Comparison of ENCODE assay signal across 27 mouse cellular contexts in genomic region chr19:29515991-29516390, GRCm38 (mm10). TPM values are rescaled to one million over a fixed set of nuclear protein-coding genes. Genes with fewer than 3 reads are reported as not detected.
DNase-seq lines count a peak whose midpoint lies in the region; ATAC-seq and TF ChIP-seq lines count a peak whose summit lies in the region.
"Had no signal": no experiment of that assay in that cellular context is flagged by ENCODE, and none has a peak within 500 bp of the region (broad histone marks: within the 10 kb centered on the region; RNA-seq: fewer than 3 reads in every experiment).

No protein-coding gene starts in this region.

- DNase-seq in liver, embryonic 11.5 days (ENCODE audit: low spot score): peak; percentile 14
- no peak for DNase-seq in liver, postnatal 0 days
- DNase-seq in ES-CJ7 (ENCODE audit: low read depth, low spot score): peak; percentile 71
- peak; percentile 38 for DNase-seq in WW6 (ENCODE audit: low read depth, low spot score)
- DNase-seq in lung, postnatal 10 days: no peak
- DNase-seq in limb, embryonic 10.5 days (ENCODE audit: low spot score): no peak
- DNase-seq: adrenal gland, postnatal 10 days; adrenal gland, postnatal 36 days; B cell, adult 2 months; cerebellum, adult 11 months; cerebellum, adult 2 months; cerebellum, adult 9-11 months; cerebellum, postnatal 25 days; gastrocnemius, postnatal 10 days; gastrocnemius, postnatal 36 days had no signal

- no peaks in the 10 kb centered on the region for H3K27me3 ChIP-seq in liver, embryonic 11.5 days (replicated peaks; ENCODE audit: control insufficient read depth, insufficient read depth, low read length)
- no peaks in the 10 kb centered on the region for H3K27me3 ChIP-seq in liver, postnatal 0 days (ENCODE audit: insufficient read depth, low read length)
- H3K27me3 ChIP-seq in limb, embryonic 10.5 days (ENCODE audit: low read depth, poor library complexity, severe bottlenecking): no peaks in the 10 kb centered on the region
- H3K27me3 ChIP-seq: CH12.LX; embryonic facial prominence, embryonic 13.5 days; forebrain, embryonic 13.5 days; hindbrain, embryonic 13.5 days; intestine, embryonic 15.5 days; Patski had no signal

- no peak overlapping the region for H3K4me3 ChIP-seq in liver, embryonic 11.5 days (ENCODE audit: low read depth, low read length)
- no peak overlapping the region for H3K4me3 ChIP-seq in liver, postnatal 0 days (ENCODE audit: low read depth, low read length)
- no peak overlapping the region for H3K4me3 ChIP-seq in limb, embryonic 10.5 days
- H3K4me3 ChIP-seq: embryonic facial prominence, embryonic 13.5 days; forebrain, embryonic 10.5 days; forebrain, embryonic 13.5 days; hindbrain, embryonic 10.5 days; hindbrain, embryonic 13.5 days; intestine, embryonic 15.5 days had no signal

- no peaks in the 10 kb centered on the region for H3K36me3 ChIP-seq in liver, embryonic 11.5 days (ENCODE audit: control insufficient read depth, insufficient read depth, low read length)
- H3K36me3 ChIP-seq in liver, postnatal 0 days (replicated peaks; ENCODE audit: insufficient read depth, low read length): peaks cover 6% of the 10 kb centered on the region; the same call in 1 of the 2 replicates
- H3K36me3 ChIP-seq in limb, embryonic 10.5 days: peaks cover 17% of the 10 kb centered on the region
- H3K36me3 ChIP-seq: hindbrain, embryonic 13.5 days; intestine, embryonic 15.5 days had no signal

- no peak for TF ChIP-seq CTCF in liver, postnatal 0 days (IDR thresholded peaks at IDR 0.05; ENCODE audit: low read depth)

- no peak for TF ChIP-seq EP300 in liver, postnatal 0 days (IDR thresholded peaks at IDR 0.05; ENCODE audit: low read depth)

- H3K9ac ChIP-seq in liver, embryonic 11.5 days (ENCODE audit: low read depth, low read length): no peak overlapping the region
- H3K9ac ChIP-seq in liver, postnatal 0 days (replicated peaks): no peak overlapping the region
- H3K9ac ChIP-seq: embryonic facial prominence, embryonic 13.5 days; forebrain, embryonic 13.5 days; hindbrain, embryonic 13.5 days; intestine, embryonic 15.5 days had no signal

- H3K4me1 ChIP-seq in liver, embryonic 11.5 days (replicated peaks; ENCODE audit: control insufficient read depth, insufficient read depth, low read length): 0 out of 2 replicates have a peak, but pooled peaks cover 2% of the 10 kb centered on the region
- H3K4me1 ChIP-seq in liver, postnatal 0 days (ENCODE audit: insufficient read depth): peaks cover 6% of the 10 kb centered on the region
- no peaks in the 10 kb centered on the region for H3K4me1 ChIP-seq in limb, embryonic 10.5 days
- H3K4me1 ChIP-seq: forebrain, embryonic 13.5 days; hindbrain, embryonic 13.5 days; intestine, embryonic 15.5 days had no signal

- no peak overlapping the region for H3K27ac ChIP-seq in liver, embryonic 11.5 days (ENCODE audit: low read depth, low read length)
- H3K27ac ChIP-seq in liver, postnatal 0 days (ENCODE audit: low read depth): no peak overlapping the region
- H3K27ac ChIP-seq in limb, embryonic 10.5 days: no peak overlapping the region
- H3K27ac ChIP-seq: embryonic facial prominence, embryonic 13.5 days; forebrain, embryonic 10.5 days; forebrain, embryonic 13.5 days; hindbrain, embryonic 10.5 days; hindbrain, embryonic 13.5 days; intestine, embryonic 15.5 days had no signal

- H3K4me2 ChIP-seq in liver, embryonic 11.5 days: no peak overlapping the region
- no peak overlapping the region for H3K4me2 ChIP-seq in liver, postnatal 0 days (ENCODE audit: low read depth, low read length)
- H3K4me2 ChIP-seq: embryonic facial prominence, embryonic 13.5 days; forebrain, embryonic 13.5 days; heart, embryonic 11.5 days; hindbrain, embryonic 13.5 days; intestine, embryonic 15.5 days had no signal

- no peak for ATAC-seq in liver, embryonic 11.5 days (replicated peaks; ENCODE audit: low FRiP score)
- ATAC-seq in liver, postnatal 0 days: no peak
- ATAC-seq in megakaryocyte progenitor cell, adult 5-6 weeks (replicated peaks; ENCODE audit: poor library complexity): peak; percentile 60
- ATAC-seq: forebrain, embryonic 13.5 days; forebrain, embryonic 16.5 days; hindbrain, embryonic 16.5 days; intestine, embryonic 15.5 days; Patski had no signal

- H3K9me3 ChIP-seq in liver, embryonic 11.5 days (ENCODE audit: control insufficient read depth, low read length): no peaks in the 10 kb centered on the region
- no peaks in the 10 kb centered on the region for H3K9me3 ChIP-seq in liver, postnatal 0 days (ENCODE audit: low read length)
- no peaks in the 10 kb centered on the region for H3K9me3 ChIP-seq in limb, embryonic 10.5 days (replicated peaks)
- H3K9me3 ChIP-seq: forebrain, embryonic 10.5 days; forebrain, embryonic 13.5 days; hindbrain, embryonic 13.5 days; intestine, embryonic 15.5 days had no signal

- 73% methylated on average over 10 of the region's 10 CpGs for WGBS in liver, embryonic 11.5 days
- 79% methylated on average over 10 of the region's 10 CpGs for WGBS in liver, postnatal 0 days (ENCODE audit: insufficient replicate concordance)
- WGBS in limb, embryonic 10.5 days: 73% methylated on average over 10 of the region's 10 CpGs

RNA-seq across cellular contexts. Expression of gene Ric1, which starts 6.1 kb away (rescaled TPM):
- 7.6 and 8.0 TPM in 2 replicates for polyA plus RNA-seq in liver, embryonic 11.5 days (2014; fragmentation: Nextera tagmentation; extraction: Ambion mirVana)
- polyA plus RNA-seq in liver, postnatal 0 days (2015; fragmentation: Nextera tagmentation; extraction: Ambion mirVana): 7.8 and 7.9 TPM in 2 replicates
- total RNA-seq in megakaryocyte progenitor cell, adult 5-6 weeks (2015): 14.1 and 19.0 TPM in 2 replicates
- total RNA-seq in megakaryocyte progenitor cell, adult 5-6 weeks (2017): 20.5 and 21.6 TPM in 2 replicates
- polyA plus RNA-seq in limb, embryonic 10.5 days (2016; fragmentation: Nextera tagmentation; extraction: Ambion mirVana): 15.5 and 19.5 TPM in 2 replicates

Comparison
In these comparisons a context has a peak if more than half of its experiments do, and no peak if none do; other contexts are left out.
1. DNase-seq: peak in liver, embryonic 11.5 days (single experiment), ES-CJ7 (single experiment) and WW6 (single experiment); none in liver, postnatal 0 days (single experiment), lung, postnatal 10 days (single experiment) and limb, embryonic 10.5 days (single experiment).